Mouse (Mus musculus) thymus, postnatal 0 days (tissue): ENCODE data around the gene Egfem1. TPM values are rescaled to one million over a fixed set of nuclear protein-coding genes. Genes with fewer than 3 reads are reported as not detected.

Experiments
- DNase-seq: peaks from one replicate; pipeline ENCODE4 v3.0.0-alpha.2; 2015; ENCODE audit warnings: low spot score
- polyA plus RNA-seq: library from polyadenylated mRNA; unstranded; fragments of >200 nt; fragmentation: Nextera tagmentation; extraction: Ambion mirVana; gene quantifications from 2 replicates; pipeline ENCODE4 v1.2.1, GENCODE M21; 2015

Gene Egfem1
- polyA plus RNA-seq, 1 experiment from 2014 or later = not detected

- DNase-seq = no peak
These were observed 52.7 kb downstream of the Egfem1 start for GRCm38 (mm10) chr3:29134509-29134908.

- no peak for DNase-seq
These were observed 53.6 kb downstream of the Egfem1 start for GRCm38 (mm10) chr3:29135176-29136064.

GRCm38 (mm10) chr3:29136065-29136955, 54.5 kb downstream of the Egfem1 start:
- DNase-seq = no peak

GRCm38 (mm10) chr3:29168401-29168800, 86.6 kb downstream of the Egfem1 start:
- no peak for DNase-seq

- no peak for DNase-seq
These were observed 87.2 kb downstream of the Egfem1 start for GRCm38 (mm10) chr3:29169003-29169402.

GRCm38 (mm10) chr3:29176991-29177390, 95.2 kb downstream of the Egfem1 start:
- no peak for DNase-seq

- DNase-seq = no peak
These were observed 101.2 kb downstream of the Egfem1 start for GRCm38 (mm10) chr3:29182988-29183387.

- no peak for DNase-seq
These were observed 101.9 kb downstream of the Egfem1 start for GRCm38 (mm10) chr3:29183615-29184198.

- no peak for DNase-seq
These were observed 102.8 kb downstream of the Egfem1 start for GRCm38 (mm10) chr3:29184486-29185241.

GRCm38 (mm10) chr3:29190263-29190662, 108.4 kb downstream of the Egfem1 start:
- DNase-seq = no peak

GRCm38 (mm10) chr3:29197727-29198512, 116.1 kb downstream of the Egfem1 start:
- DNase-seq = no peak

- no peak for DNase-seq
These were observed 118.8 kb downstream of the Egfem1 start for GRCm38 (mm10) chr3:29200601-29201000.

- no peak for DNase-seq
These were observed 120.7 kb downstream of the Egfem1 start for GRCm38 (mm10) chr3:29202536-29202935.

- DNase-seq = no peak
These were observed 140.6 kb downstream of the Egfem1 start for GRCm38 (mm10) chr3:29222414-29222813.

GRCm38 (mm10) chr3:29229712-29230111, 147.9 kb downstream of the Egfem1 start:
- DNase-seq = no peak

GRCm38 (mm10) chr3:29235477-29235876, 153.7 kb downstream of the Egfem1 start:
- DNase-seq = no peak

GRCm38 (mm10) chr3:29236517-29236916, 154.7 kb downstream of the Egfem1 start:
- DNase-seq = no peak

GRCm38 (mm10) chr3:29243600-29243999, 161.8 kb downstream of the Egfem1 start:
- DNase-seq = no peak

GRCm38 (mm10) chr3:29291633-29292032, 209.8 kb downstream of the Egfem1 start:
- no peak for DNase-seq

- no peak for DNase-seq
These were observed 210.4 kb downstream of the Egfem1 start for GRCm38 (mm10) chr3:29292251-29292650.
